Mouse (Mus musculus) MEL (cell line): ENCODE measurements at regions not wholly inside any gene's neighbourhood (a gene's known extent, or its start where the extent isn't known, plus 50 kb on each side); places are given as distances from the start of the nearest gene placed in this dataset.

Experiments
- CTCF ChIP-seq, 3 experiments: IDR thresholded peaks in 2 of 3; conservative IDR thresholded peaks in 1 of 3; 2 replicates each; pipeline ENCODE4 v1.5.1; 2011 to 2012; ENCODE audit warnings: low read length in 3 of 3, low read depth in 2 of 3, mild to moderate bottlenecking in 2 of 3, improper control_type of control experiment in 1 of 3, inconsistent platforms in 1 of 3, mixed read lengths in 1 of 3, moderate library complexity in 1 of 3; ENCODE audit not compliant: control insufficient read depth in 1 of 3, insufficient read depth in 1 of 3, poor library complexity in 1 of 3, severe bottlenecking in 1 of 3
- E2F4 ChIP-seq: IDR thresholded peaks from 2 replicates; pipeline ENCODE4 v1.6.1; 2011; ENCODE audit warnings: low read depth, low read length, improper control_type of control experiment, borderline replicate concordance
- GABPA ChIP-seq: IDR thresholded peaks from 2 replicates; pipeline ENCODE4 v1.6.1; 2012; ENCODE audit warnings: low read depth, mild to moderate bottlenecking, inconsistent platforms, low read length, improper control_type of control experiment, moderate library complexity
- POLR2A ChIP-seq, 2 experiments: IDR thresholded peaks; 2 replicates each; pipeline ENCODE4 v1.6.1; 2011 to 2012; ENCODE audit warnings: low read length in 2 of 2, mild to moderate bottlenecking in 2 of 2, control low read depth in 1 of 2, improper control_type of control experiment in 1 of 2, low read depth in 1 of 2, moderate library complexity in 1 of 2; ENCODE audit not compliant: control insufficient read depth in 1 of 2, insufficient read depth in 1 of 2, poor library complexity in 1 of 2
- SIN3A ChIP-seq: IDR thresholded peaks from 2 replicates; pipeline ENCODE4 v1.6.1; 2012; ENCODE audit warnings: low read length, improper control_type of control experiment, inconsistent platforms
- SMC3 ChIP-seq: IDR thresholded peaks from 2 replicates; pipeline ENCODE4 v1.6.1; 2011; ENCODE audit warnings: low read depth, low read length, improper control_type of control experiment
- TCF12 ChIP-seq: IDR thresholded peaks from 2 replicates; pipeline ENCODE4 v1.6.1; 2014; ENCODE audit warnings: low read depth, mild to moderate bottlenecking, inconsistent platforms, low read length, improper control_type of control experiment, moderate library complexity
- USF2 ChIP-seq, 2 experiments: IDR thresholded peaks; 2 replicates each; pipeline ENCODE4 v1.6.1; 2011 to 2012; ENCODE audit warnings: improper control_type of control experiment in 2 of 2, low read length in 2 of 2, borderline replicate concordance in 1 of 2, inconsistent platforms in 1 of 2, low read depth in 1 of 2, mild to moderate bottlenecking in 1 of 2; ENCODE audit not compliant: insufficient read depth in 1 of 2
- ZKSCAN1 ChIP-seq: IDR thresholded peaks from 2 replicates; pipeline ENCODE4 v1.6.1; 2012; ENCODE audit warnings: low read depth, mild to moderate bottlenecking, inconsistent platforms, low read length, improper control_type of control experiment, moderate library complexity

GRCm38 (mm10) chrX:99610096-99610495 lies 139.0 kb upstream of the Pja1 start:
- TF ChIP-seq SMC3 (no peak), CTCF (IDR thresholded peaks at IDR 0.05 in 2 of 3, conservative IDR thresholded peaks at IDR 0.05 in 1 of 3; ENCODE audit: control insufficient read depth in 1 of 3, insufficient read depth in 1 of 3, low read depth in 2 of 3, low read length in 3 of 3, poor library complexity in 1 of 3, severe bottlenecking in 1 of 3) (no peak), ZKSCAN1 (no peak), TCF12 (no peak), POLR2A (IDR thresholded peaks at IDR 0.05; ENCODE audit: control insufficient read depth in 1 of 2, insufficient read depth in 1 of 2, low read depth in 1 of 2, low read length in 2 of 2, poor library complexity in 1 of 2) (no peak), GABPA (no peak), USF2 (IDR thresholded peaks at IDR 0.05; ENCODE audit: borderline replicate concordance in 1 of 2, insufficient read depth in 1 of 2, low read depth in 1 of 2, low read length in 2 of 2) (no peak), E2F4 (no peak), SIN3A (no peak)
